Mouse (Mus musculus): Measurements from ENCODE around the gene Rnf149. TPM values are rescaled to one million over a fixed set of nuclear protein-coding genes. Genes with fewer than 3 reads are reported as not detected.
A peak's percentile ranks its signal among the peaks of the same experiment; 100 is the strongest.
"Not testable (repeated sequence)": the region's sequence is repeated elsewhere in the genome, so short reads cannot be mapped to it uniquely, and the experiment has no call there.

The Rnf149 gene
- total and polyA plus RNA-seq, 2 experiments: 58.9 to 83.6 TPM

- Histone ChIP-seq H3K4me3 (ENCODE audit: insufficient read depth, low read depth, low read length) (no peak overlapping the region), H3K9ac (ENCODE audit: low read depth, low read length) (no peak overlapping the region), H3K36me3 (ENCODE audit: control insufficient read depth, insufficient read depth, low read length) (no peaks in the 10 kb centered on the region), H3K4me1 (ENCODE audit: control insufficient read depth, insufficient read depth, low read length) (peaks cover 18% of the 10 kb centered on the region), H3K27me3 (ENCODE audit: control insufficient read depth, insufficient read depth, low read length) (no peaks in the 10 kb centered on the region), H3K79me2 (ENCODE audit: control insufficient read depth, insufficient read depth, low read length) (peaks cover 3% of the 10 kb centered on the region; the same call in 1 of the 2 replicates), H3K27ac (replicated peaks; ENCODE audit: insufficient read depth, low read depth, low read length) (no peak overlapping the region)
- WGBS: 46% methylated on average over 10 of the region's 10 CpGs
- TF ChIP-seq CTCF (IDR thresholded peaks at IDR 0.05; ENCODE audit: low read depth, low read length): no peak
- TF ChIP-seq POLR2A (IDR thresholded peaks at IDR 0.05; ENCODE audit: extremely low read depth, insufficient read depth, low read length): no peak
- DNase-seq (ENCODE audit: extremely low read depth, low read depth, low spot score): peak; percentile 51
Observed at GRCm38 (mm10) chr1:39593836-39594235, 16.6 kb upstream of the Rnf149 start.

GRCm38 (mm10) chr1:39592090-39592489 lies 14.9 kb upstream of the Rnf149 start:
- peak; percentile 96 for DNase-seq (ENCODE audit: extremely low read depth, low read depth, low spot score)
- Histone ChIP-seq H3K27me3 (ENCODE audit: control insufficient read depth, insufficient read depth, low read length) (no peaks in the 10 kb centered on the region), H3K79me2 (ENCODE audit: control insufficient read depth, insufficient read depth, low read length) (peaks cover 3% of the 10 kb centered on the region; the same call in 1 of the 2 replicates), H3K27ac (replicated peaks; ENCODE audit: insufficient read depth, low read depth, low read length) (peak overlapping the region; percentile 84), H3K4me3 (ENCODE audit: insufficient read depth, low read depth, low read length) (peak overlapping the region; percentile 19), H3K9ac (ENCODE audit: low read depth, low read length) (peak overlapping the region; percentile 64), H3K4me1 (ENCODE audit: control insufficient read depth, insufficient read depth, low read length) (peaks cover 14% of the 10 kb centered on the region), H3K36me3 (ENCODE audit: control insufficient read depth, insufficient read depth, low read length) (no peaks in the 10 kb centered on the region)
- WGBS: 14% methylated on average over 4 of the region's 4 CpGs
- TF ChIP-seq POLR2A (IDR thresholded peaks at IDR 0.05; ENCODE audit: extremely low read depth, insufficient read depth, low read length) (no peak), CTCF (IDR thresholded peaks at IDR 0.05; ENCODE audit: low read depth, low read length) (no peak)

GRCm38 (mm10) chr1:39591557-39591956 lies 14.4 kb upstream of the Rnf149 start:
- DNase-seq (ENCODE audit: extremely low read depth, low read depth, low spot score): peak; percentile 91

GRCm38 (mm10) chr1:39590193-39590592 lies 13.0 kb upstream of the Rnf149 start:
- WGBS: 79% methylated on average over 5 of the region's 5 CpGs
- no peaks in the 10 kb centered on the region for H3K27me3 ChIP-seq (ENCODE audit: control insufficient read depth, insufficient read depth, low read length)
- H3K9ac ChIP-seq (ENCODE audit: low read depth, low read length): no peak overlapping the region
- TF ChIP-seq CTCF (IDR thresholded peaks at IDR 0.05; ENCODE audit: low read depth, low read length): no peak
- TF ChIP-seq POLR2A (IDR thresholded peaks at IDR 0.05; ENCODE audit: extremely low read depth, insufficient read depth, low read length): no peak
- H3K27ac ChIP-seq (replicated peaks; ENCODE audit: insufficient read depth, low read depth, low read length): no peak overlapping the region
- no peaks in the 10 kb centered on the region for H3K36me3 ChIP-seq (ENCODE audit: control insufficient read depth, insufficient read depth, low read length)
- peaks cover 14% of the 10 kb centered on the region for H3K4me1 ChIP-seq (ENCODE audit: control insufficient read depth, insufficient read depth, low read length)
- DNase-seq (ENCODE audit: extremely low read depth, low read depth, low spot score): peak; percentile 43
- H3K79me2 ChIP-seq (ENCODE audit: control insufficient read depth, insufficient read depth, low read length): peaks cover 3% of the 10 kb centered on the region; the same call in 1 of the 2 replicates
- no peak overlapping the region for H3K4me3 ChIP-seq (ENCODE audit: insufficient read depth, low read depth, low read length)

More at GRCm38 (mm10) chr1:39591557-39591956, 14.4 kb upstream of the Rnf149 start:
- H3K27me3 ChIP-seq (ENCODE audit: control insufficient read depth, insufficient read depth, low read length); H3K36me3 ChIP-seq (ENCODE audit: control insufficient read depth, insufficient read depth, low read length); H3K4me3 ChIP-seq (ENCODE audit: insufficient read depth, low read depth, low read length); H3K79me2 ChIP-seq (ENCODE audit: control insufficient read depth, insufficient read depth, low read length); H3K9ac ChIP-seq (ENCODE audit: low read depth, low read length): not testable (repeated sequence)
- WGBS: 12% methylated on average over 1 of the region's 1 CpGs
- peaks cover 14% of the 10 kb centered on the region for H3K4me1 ChIP-seq (ENCODE audit: control insufficient read depth, insufficient read depth, low read length)
- peak overlapping the region; percentile 77 for H3K27ac ChIP-seq (replicated peaks; ENCODE audit: insufficient read depth, low read depth, low read length)

GRCm38 (mm10) chr1:39585416-39585815 lies 8.2 kb upstream of the Rnf149 start:
- Histone ChIP-seq H3K27ac (replicated peaks; ENCODE audit: insufficient read depth, low read depth, low read length) (no peak overlapping the region), H3K36me3 (ENCODE audit: control insufficient read depth, insufficient read depth, low read length) (no peaks in the 10 kb centered on the region), H3K79me2 (ENCODE audit: control insufficient read depth, insufficient read depth, low read length) (no peaks in the 10 kb centered on the region; the same call in 1 of the 2 replicates), H3K4me1 (ENCODE audit: control insufficient read depth, insufficient read depth, low read length) (no peaks in the 10 kb centered on the region), H3K9ac (ENCODE audit: low read depth, low read length) (no peak overlapping the region), H3K4me3 (ENCODE audit: insufficient read depth, low read depth, low read length) (no peak overlapping the region), H3K27me3 (ENCODE audit: control insufficient read depth, insufficient read depth, low read length) (no peaks in the 10 kb centered on the region)
- no peak for TF ChIP-seq POLR2A (IDR thresholded peaks at IDR 0.05; ENCODE audit: extremely low read depth, insufficient read depth, low read length)
- TF ChIP-seq CTCF (IDR thresholded peaks at IDR 0.05; ENCODE audit: low read depth, low read length): no peak
- no peak for DNase-seq (ENCODE audit: extremely low read depth, low read depth, low spot score)
- whole genome bisulfite sequencing: 75% methylated on average over 9 of the region's 9 CpGs

GRCm38 (mm10) chr1:39583173-39583572 lies 6.0 kb upstream of the Rnf149 start:
- no peak for DNase-seq (ENCODE audit: extremely low read depth, low read depth, low spot score)
- Histone ChIP-seq H3K27ac (replicated peaks; ENCODE audit: insufficient read depth, low read depth, low read length) (no peak overlapping the region), H3K36me3 (ENCODE audit: control insufficient read depth, insufficient read depth, low read length) (no peaks in the 10 kb centered on the region), H3K4me1 (ENCODE audit: control insufficient read depth, insufficient read depth, low read length) (peaks cover 8% of the 10 kb centered on the region), H3K27me3 (ENCODE audit: control insufficient read depth, insufficient read depth, low read length) (no peaks in the 10 kb centered on the region), H3K4me3 (ENCODE audit: insufficient read depth, low read depth, low read length) (no peak overlapping the region), H3K79me2 (ENCODE audit: control insufficient read depth, insufficient read depth, low read length) (no peaks in the 10 kb centered on the region; the same call in 1 of the 2 replicates), H3K9ac (ENCODE audit: low read depth, low read length) (no peak overlapping the region)
- WGBS: 91% methylated on average over 9 of the region's 9 CpGs
- TF ChIP-seq POLR2A (IDR thresholded peaks at IDR 0.05; ENCODE audit: extremely low read depth, insufficient read depth, low read length): no peak
